21 mouse cellular contexts compared by ENCODE assay signal in genomic region chr7:66046921-66047918, GRCm38 (mm10). TPM values are rescaled to one million over a fixed set of nuclear protein-coding genes. Genes with fewer than 3 reads are reported as not detected.
DNase-seq lines count a peak whose midpoint lies in the region; ATAC-seq and TF ChIP-seq lines count a peak whose summit lies in the region.
"Had no signal": no experiment of that assay in that cellular context is flagged by ENCODE, and none has a peak within 500 bp of the region (broad histone marks: within the 10 kb centered on the region; RNA-seq: fewer than 3 reads in every experiment).

No protein-coding gene starts in this region.

- no peaks in the 10 kb centered on the region for H3K27me3 ChIP-seq in kidney, embryonic 15.5 days
- H3K27me3 ChIP-seq in embryonic facial prominence, embryonic 10.5 days (replicated peaks; ENCODE audit: low read depth, poor library complexity, severe bottlenecking): peaks cover 14% of the 10 kb centered on the region
- H3K27me3 ChIP-seq in lung, postnatal 0 days (replicated peaks; ENCODE audit: insufficient read depth, low read length): no peaks in the 10 kb centered on the region

- no peak overlapping the region for H3K4me3 ChIP-seq in kidney, embryonic 15.5 days (replicated peaks)
- H3K4me3 ChIP-seq in embryonic facial prominence, embryonic 10.5 days: no peak overlapping the region
- no peak overlapping the region for H3K4me3 ChIP-seq in lung, postnatal 0 days (ENCODE audit: low read depth, low read length)
- H3K4me3 ChIP-seq: heart, embryonic 12.5 days; megakaryocyte, embryonic 14.5 days; myocyte had no signal

- WGBS in kidney, embryonic 15.5 days: 58% methylated on average over 17 of the region's 17 CpGs
- WGBS in embryonic facial prominence, embryonic 10.5 days: 40% methylated on average over 17 of the region's 17 CpGs
- 55% methylated on average over 17 of the region's 17 CpGs for WGBS in lung, postnatal 0 days

- H3K9ac ChIP-seq in kidney, embryonic 15.5 days: no peak overlapping the region
- no peak overlapping the region for H3K9ac ChIP-seq in lung, postnatal 0 days (replicated peaks; ENCODE audit: low read depth)
- H3K9ac ChIP-seq: heart, embryonic 12.5 days had no signal

- no peak overlapping the region for H3K27ac ChIP-seq in kidney, embryonic 15.5 days
- H3K27ac ChIP-seq in embryonic facial prominence, embryonic 10.5 days (replicated peaks): no peak overlapping the region; the same call in 1 of the 2 replicates
- no peak overlapping the region for H3K27ac ChIP-seq in lung, postnatal 0 days (ENCODE audit: low read length)

- no peak for TF ChIP-seq EP300 in lung, postnatal 0 days (IDR thresholded peaks at IDR 0.05)

- TF ChIP-seq CTCF in lung, postnatal 0 days (IDR thresholded peaks at IDR 0.05): no peak

- no peak for DNase-seq in kidney, postnatal 14 days
- peak; percentile 74 for DNase-seq in embryo, embryonic 10 days (ENCODE audit: low spot score)
- peak; percentile 54 for DNase-seq in embryonic facial prominence, embryonic 10.5 days (ENCODE audit: low spot score)
- peak; percentile 11 for DNase-seq in lung, postnatal 0 days (ENCODE audit: low spot score)
- no peak for DNase-seq in cerebellum, adult 11 months
- DNase-seq in MN1 (ENCODE audit: low spot score): no peak
- DNase-seq: cerebellum, adult 8-10 months; heart, postnatal 4 days; kidney, adult 11 months; layer of hippocampus, postnatal 36 days; thymus, postnatal 4 days had no signal

- no peak overlapping the region for H3K4me2 ChIP-seq in kidney, embryonic 15.5 days
- H3K4me2 ChIP-seq in lung, postnatal 0 days (replicated peaks; ENCODE audit: low read depth, low read length): no peak overlapping the region
- H3K4me2 ChIP-seq: heart, embryonic 12.5 days had no signal

- ATAC-seq in kidney, embryonic 15.5 days (replicated peaks; ENCODE audit: low FRiP score): 0 out of 2 replicates have a peak, but pooled peaks have one; percentile 29
- ATAC-seq in lung, postnatal 0 days: no peak
- ATAC-seq in granulocyte monocyte progenitor cell, adult 5-6 weeks (replicated peaks; ENCODE audit: poor library complexity, severe bottlenecking): no peak
- ATAC-seq: activated CD4-positive, CD25-positive, alpha-beta regulatory T cell, adult 4 months had no signal

- H3K36me3 ChIP-seq in kidney, embryonic 15.5 days: no peaks in the 10 kb centered on the region
- H3K36me3 ChIP-seq in embryonic facial prominence, embryonic 10.5 days (replicated peaks): no peaks in the 10 kb centered on the region
- H3K36me3 ChIP-seq in lung, postnatal 0 days (ENCODE audit: insufficient read depth, low read length): no peaks in the 10 kb centered on the region
- H3K36me3 ChIP-seq: heart, embryonic 12.5 days had no signal

- no peaks in the 10 kb centered on the region for H3K9me3 ChIP-seq in kidney, embryonic 15.5 days (replicated peaks)
- H3K9me3 ChIP-seq in embryonic facial prominence, embryonic 10.5 days: no peaks in the 10 kb centered on the region
- H3K9me3 ChIP-seq in lung, postnatal 0 days (ENCODE audit: low read length): no peaks in the 10 kb centered on the region
- H3K9me3 ChIP-seq: heart, embryonic 12.5 days; megakaryocyte, embryonic 14.5 days had no signal

- H3K4me1 ChIP-seq in kidney, embryonic 15.5 days: peaks cover 14% of the 10 kb centered on the region; the same call in 1 of the 2 replicates
- H3K4me1 ChIP-seq in embryonic facial prominence, embryonic 10.5 days: peaks cover 56% of the 10 kb centered on the region
- no peaks in the 10 kb centered on the region for H3K4me1 ChIP-seq in lung, postnatal 0 days (ENCODE audit: insufficient read depth, low read depth, low read length)
- H3K4me1 ChIP-seq: heart, embryonic 12.5 days had no signal

RNA-seq across cellular contexts. Expression of gene Gm45213, which starts 3.8 kb away (rescaled TPM):
- polyA plus RNA-seq in kidney, embryonic 15.5 days (2015; fragmentation: Nextera tagmentation; extraction: Ambion mirVana): not detected in 2 replicates
- not detected in 2 replicates for polyA plus RNA-seq in embryonic facial prominence, embryonic 10.5 days (2016; fragmentation: Nextera tagmentation; extraction: Ambion mirVana)
- polyA plus RNA-seq in lung, postnatal 0 days (2015; fragmentation: Nextera tagmentation; extraction: Ambion mirVana): not detected in 2 replicates
- not detected in 2 replicates for total RNA-seq in granulocyte monocyte progenitor cell, adult 5-6 weeks (2014; fragmentation: Nextera tagmentation)
- total RNA-seq in granulocyte monocyte progenitor cell, adult 5-6 weeks (2017): not detected in 2 replicates
- total RNA-seq: heart, postnatal 4 days; layer of hippocampus, postnatal 36 days had no signal
- polyA plus RNA-seq: activated CD4-positive, CD25-positive, alpha-beta regulatory T cell, adult 4 months; brain, embryonic 14.5 days; heart, embryonic 12.5 days; large intestine, adult 2 months; limb, embryonic 14.5 days; myocyte; stomach, embryonic 16.5 days had no signal

RNA-seq across cellular contexts. Expression of gene Snrpa1, which starts 11.6 kb away (rescaled TPM):
- polyA plus RNA-seq in kidney, embryonic 15.5 days (2015; fragmentation: Nextera tagmentation; extraction: Ambion mirVana): 184 and 190 TPM in 2 replicates
- 273 and 281 TPM in 2 replicates for polyA plus RNA-seq in embryonic facial prominence, embryonic 10.5 days (2016; fragmentation: Nextera tagmentation; extraction: Ambion mirVana)
- 58.0 and 59.1 TPM in 2 replicates for polyA plus RNA-seq in lung, postnatal 0 days (2015; fragmentation: Nextera tagmentation; extraction: Ambion mirVana)
- total RNA-seq in granulocyte monocyte progenitor cell, adult 5-6 weeks (2014; fragmentation: Nextera tagmentation): 137 and 142 TPM in 2 replicates
- 132 and 144 TPM in 2 replicates for total RNA-seq in granulocyte monocyte progenitor cell, adult 5-6 weeks (2017)

RNA-seq across cellular contexts. Expression of gene Selenos, which starts 32.2 kb away (rescaled TPM):
- polyA plus RNA-seq in kidney, embryonic 15.5 days (2015; fragmentation: Nextera tagmentation; extraction: Ambion mirVana): 107 and 117 TPM in 2 replicates
- polyA plus RNA-seq in embryonic facial prominence, embryonic 10.5 days (2016; fragmentation: Nextera tagmentation; extraction: Ambion mirVana): 83.2 and 85.8 TPM in 2 replicates
- polyA plus RNA-seq in lung, postnatal 0 days (2015; fragmentation: Nextera tagmentation; extraction: Ambion mirVana): 164 and 167 TPM in 2 replicates
- 113 and 129 TPM in 2 replicates for total RNA-seq in granulocyte monocyte progenitor cell, adult 5-6 weeks (2014; fragmentation: Nextera tagmentation)
- 155 and 185 TPM in 2 replicates for total RNA-seq in granulocyte monocyte progenitor cell, adult 5-6 weeks (2017)

Comparison
In these comparisons a context has a peak if more than half of its experiments do, and no peak if none do; other contexts are left out.
1. DNase-seq: peak in embryo, embryonic 10 days (single experiment), embryonic facial prominence, embryonic 10.5 days (single experiment) and lung, postnatal 0 days (single experiment); none in kidney, postnatal 14 days (single experiment), cerebellum, adult 11 months (single experiment) and MN1 (single experiment).